Mouse (Mus musculus): ENCODE results near the gene Sytl1.

The Sytl1 gene

GRCm38 (mm10) chr4:133262882-133263281 is at the start of gene Sytl1:
Gene Sytl1 (minus strand): TSS chr4:133263113.
- peak; percentile 46 for DNase-seq (ENCODE audit: low read depth)

DNA sequence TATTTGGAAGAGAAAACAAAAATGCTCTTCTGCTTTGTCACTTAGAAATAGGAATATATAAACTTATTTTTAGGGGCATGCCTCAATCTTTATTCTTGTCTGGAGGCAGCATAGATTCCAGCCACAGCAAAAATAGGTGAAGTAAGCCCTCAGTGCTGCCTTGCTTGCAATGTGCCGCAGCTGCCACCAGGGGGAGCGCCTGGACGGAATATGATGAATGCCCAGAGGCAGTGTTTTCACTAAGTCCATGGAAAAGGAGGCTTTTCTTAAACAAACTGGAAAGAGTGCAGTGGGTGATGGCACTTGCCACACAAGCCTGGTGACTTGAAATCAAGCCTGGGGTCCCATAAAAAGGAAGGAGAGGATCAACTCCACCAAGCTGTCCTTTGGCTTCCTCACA is 47.0 kb upstream of the Sytl1 start:
- peak; percentile 78 for DNase-seq (ENCODE audit: low read depth)

- peak; percentile 72 for DNase-seq (ENCODE audit: low read depth)
These were observed 44.4 kb upstream of the Sytl1 start for GRCm38 (mm10) chr4:133307331-133307730.

- no peak for DNase-seq (ENCODE audit: low read depth)
These were observed 42.9 kb upstream of the Sytl1 start for GRCm38 (mm10) chr4:133305825-133306224.

DNA sequence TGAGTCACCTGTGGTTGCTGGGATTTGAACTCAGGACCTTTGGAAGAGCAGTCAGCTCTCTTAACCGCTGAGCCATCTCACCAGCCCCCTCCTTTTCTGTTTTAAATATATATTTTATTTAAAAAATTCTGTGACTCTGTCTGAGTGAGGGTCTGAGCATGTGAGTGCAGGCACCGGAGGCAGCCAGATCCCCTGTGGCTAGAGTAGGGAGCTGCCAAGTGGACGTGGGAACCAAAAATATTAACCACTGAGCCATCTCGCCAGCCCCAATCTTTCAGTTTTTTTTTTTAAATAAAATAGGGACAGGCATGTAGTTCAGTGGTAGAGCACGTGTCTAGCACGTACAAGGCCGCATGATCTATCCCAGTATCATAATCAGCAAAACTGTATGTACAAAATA is 41.9 kb upstream of the Sytl1 start:
- no peak for DNase-seq (ENCODE audit: low read depth)

DNA sequence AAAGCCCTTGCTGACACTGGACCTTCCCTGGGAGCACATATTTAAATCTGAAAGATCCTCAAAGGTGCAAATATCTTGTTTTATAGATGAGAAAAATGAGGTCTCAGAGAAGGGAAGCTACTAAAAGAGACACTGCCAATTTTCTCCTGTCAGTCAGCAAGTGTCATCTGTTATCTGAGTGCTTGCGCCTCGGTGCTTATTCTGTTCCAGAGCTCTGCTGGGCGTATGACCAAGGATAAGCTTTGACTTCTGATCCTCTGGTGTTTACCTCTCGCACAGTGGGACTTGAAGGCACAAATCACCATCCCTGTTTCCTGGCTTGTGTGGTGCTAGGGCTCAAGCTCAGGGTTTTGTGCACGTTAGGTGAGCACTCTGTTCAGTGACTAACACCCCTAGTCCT is 39.8 kb upstream of the Sytl1 start:
- DNase-seq (ENCODE audit: low read depth) = no peak

DNA sequence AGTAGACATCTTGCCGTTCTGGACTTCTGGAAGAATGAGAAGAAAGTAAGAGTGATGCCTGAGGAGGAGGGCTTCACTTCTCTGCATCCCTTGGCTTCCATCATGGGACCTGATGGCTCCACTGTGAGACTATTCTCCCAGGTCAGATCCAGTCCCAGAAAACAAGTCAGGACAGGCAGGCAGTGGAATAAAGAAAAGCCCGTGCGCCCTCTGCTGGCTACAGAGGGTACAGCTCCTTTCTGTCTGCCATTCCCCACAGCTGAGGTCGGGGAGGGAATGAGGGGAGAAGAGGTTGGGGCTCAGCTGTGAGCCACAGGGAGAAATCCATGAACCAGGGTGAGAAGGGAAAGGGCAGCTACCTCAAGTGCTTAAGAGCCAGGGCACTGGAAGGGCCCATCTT is 38.9 kb upstream of the Sytl1 start:
- peak; percentile 45 for DNase-seq (ENCODE audit: low read depth)

GRCm38 (mm10) chr4:133300421-133300820 is 37.5 kb upstream of the Sytl1 start:
- DNase-seq (ENCODE audit: low read depth) = no peak

GRCm38 (mm10) chr4:133299701-133300100 is 36.8 kb upstream of the Sytl1 start:
- DNase-seq (ENCODE audit: low read depth) = no peak

GRCm38 (mm10) chr4:133298516-133299365 is 35.8 kb upstream of the Sytl1 start:
- no peak for DNase-seq (ENCODE audit: low read depth)

- DNase-seq (ENCODE audit: low read depth) = peak; percentile 69
These were observed 34.9 kb upstream of the Sytl1 start for GRCm38 (mm10) chr4:133297801-133298238.

GRCm38 (mm10) chr4:133297360-133297759 is 34.4 kb upstream of the Sytl1 start:
- no peak for DNase-seq (ENCODE audit: low read depth)

DNA sequence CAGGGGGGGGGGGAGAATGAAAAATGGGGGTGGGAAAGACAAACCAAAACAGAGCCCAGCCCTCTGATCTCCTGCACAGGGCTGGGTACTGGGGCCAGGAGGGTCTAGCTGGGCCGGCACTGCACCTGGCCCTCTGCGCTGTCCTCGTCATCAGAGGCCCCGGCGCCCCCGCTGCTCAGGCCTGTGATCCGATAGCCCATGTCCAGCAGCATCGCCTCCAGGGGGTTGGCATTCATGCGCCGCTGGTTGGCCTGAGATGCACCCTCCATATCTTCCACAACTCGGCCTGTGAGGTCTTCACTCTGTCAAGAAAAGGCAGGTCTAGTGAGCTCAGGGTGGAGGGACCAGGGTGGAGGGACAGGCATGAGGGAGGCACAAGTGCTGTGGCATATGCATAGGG is 31.2 kb upstream of the Sytl1 start:
- no peak for DNase-seq (ENCODE audit: low read depth)

DNA sequence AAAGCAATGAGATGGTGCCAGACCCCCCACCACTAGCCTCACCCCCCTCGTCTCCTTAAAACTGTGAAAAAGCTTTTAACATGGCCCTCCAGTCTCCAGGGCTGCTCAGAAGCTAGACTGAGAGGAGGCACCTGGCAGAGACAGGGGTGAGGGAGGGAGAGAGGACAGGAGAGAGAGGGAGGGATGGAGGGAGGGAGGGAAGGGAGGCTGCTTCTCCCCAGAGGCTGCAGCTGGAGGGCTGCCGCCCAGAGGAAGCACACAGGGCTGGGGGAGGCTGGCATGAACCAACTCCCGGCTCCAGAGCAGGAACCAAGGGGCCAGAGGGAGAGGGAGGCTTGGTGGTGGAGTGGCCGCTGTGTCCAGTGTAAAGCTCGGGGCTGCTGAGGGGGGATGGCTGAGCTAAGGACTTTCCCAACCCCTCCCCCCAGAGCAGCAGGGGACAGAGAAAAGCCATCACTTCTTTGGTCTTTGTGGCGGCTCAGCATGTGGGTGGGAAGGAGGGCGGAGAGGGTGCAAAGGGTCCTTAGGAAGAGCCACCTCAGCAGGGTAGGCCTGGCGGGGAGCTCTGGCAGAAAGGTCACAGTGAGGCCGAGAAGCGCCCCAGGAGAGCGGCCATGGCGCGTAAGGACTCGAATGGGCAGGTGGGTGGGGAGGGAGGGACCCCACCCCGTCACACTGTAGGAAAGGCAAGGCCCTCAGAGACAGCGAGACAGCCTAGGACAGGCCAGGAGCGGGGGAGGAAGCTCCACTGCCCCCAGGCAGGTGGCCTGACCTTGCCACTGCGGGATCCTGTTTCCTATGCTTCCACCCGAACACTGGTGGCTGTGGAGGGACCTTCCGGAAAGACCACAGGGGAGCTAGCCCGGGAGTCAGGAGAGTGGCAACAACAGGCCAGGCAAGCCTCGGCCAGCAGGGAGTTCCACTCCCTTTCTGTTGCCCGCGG is 30.3 kb upstream of the Sytl1 start:
- DNase-seq (ENCODE audit: low read depth) = no peak

DNA sequence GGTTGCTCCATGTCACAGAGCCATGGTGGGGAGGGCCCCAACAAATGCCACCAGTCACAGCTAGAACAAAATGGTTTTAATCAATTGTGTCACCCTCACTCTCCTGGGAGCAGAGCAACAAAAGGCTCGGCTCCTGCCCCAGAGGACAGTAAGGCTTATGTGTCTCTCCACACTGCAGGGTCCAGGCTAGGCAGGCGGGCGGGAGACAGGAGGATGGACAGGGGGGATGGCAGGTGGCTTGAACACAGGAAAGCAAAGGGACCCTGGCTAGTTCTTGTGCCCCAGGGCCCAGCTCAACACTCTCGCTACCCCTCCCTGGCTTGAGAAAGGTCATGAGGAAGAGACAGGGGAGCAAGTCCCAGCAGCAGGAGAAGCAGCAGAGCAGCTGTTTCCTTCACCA is 29.5 kb upstream of the Sytl1 start:
- no peak for DNase-seq (ENCODE audit: low read depth)

DNA sequence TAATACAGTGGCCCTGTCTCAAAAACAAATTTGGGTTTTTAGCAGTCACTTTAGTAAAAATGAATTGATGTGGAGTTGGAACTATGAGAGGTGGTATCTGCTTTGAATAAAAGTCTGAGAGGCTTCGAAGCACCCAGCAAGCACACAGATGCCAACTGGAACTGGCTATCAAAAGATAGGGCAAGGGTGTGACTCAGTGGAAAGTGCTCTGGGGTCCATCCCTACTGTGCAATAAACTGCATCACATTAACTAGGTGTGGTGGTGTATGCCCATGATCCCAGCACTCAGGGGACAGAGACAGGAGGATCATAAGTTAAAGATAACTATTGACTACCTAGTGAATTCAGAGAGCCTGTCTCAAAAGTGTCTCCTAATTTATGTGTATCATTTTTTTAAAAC is 28.3 kb upstream of the Sytl1 start:
- DNase-seq (ENCODE audit: low read depth) = no peak

- DNase-seq (ENCODE audit: low read depth) = peak; percentile 47
These were observed 23.7 kb upstream of the Sytl1 start for GRCm38 (mm10) chr4:133286476-133287077.

DNA sequence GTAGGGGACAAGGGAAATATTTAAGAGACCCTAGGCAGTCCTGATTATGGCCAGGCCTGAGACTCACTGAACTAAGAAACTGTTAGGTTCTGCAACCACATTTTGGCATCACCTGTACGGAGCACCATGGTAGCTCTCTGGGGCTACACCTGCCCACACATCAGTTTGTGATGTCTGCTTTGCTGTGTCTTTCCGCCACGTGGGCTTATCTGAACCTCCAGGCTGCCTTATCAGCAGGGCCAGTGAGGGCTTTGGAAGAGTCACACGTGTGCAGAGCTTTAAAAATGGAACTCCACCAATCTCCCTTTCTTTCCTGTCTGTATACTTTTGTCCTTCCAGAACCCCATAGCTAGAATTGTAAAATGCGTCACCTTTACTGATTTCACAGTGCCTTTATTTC is 23.0 kb upstream of the Sytl1 start:
- peak; percentile 64 for DNase-seq (ENCODE audit: low read depth)

DNA sequence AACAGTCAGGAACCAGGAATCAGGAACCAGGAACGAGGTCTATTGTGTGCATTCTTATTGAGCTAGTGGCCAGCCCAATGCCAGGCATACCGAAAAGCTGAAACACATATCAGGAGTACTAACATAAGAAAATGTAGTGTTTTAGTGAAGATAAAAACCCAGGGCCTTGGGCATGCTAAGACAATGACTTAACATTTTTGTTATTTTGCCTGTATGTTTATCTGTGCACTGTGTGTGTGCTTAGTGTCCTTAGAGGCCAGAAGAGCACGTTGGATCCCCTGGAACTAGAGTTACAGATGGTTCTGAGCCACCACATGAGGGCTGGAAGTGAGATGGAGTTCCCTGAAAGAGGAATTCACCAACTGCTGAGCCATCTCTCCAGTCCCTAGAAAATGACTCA is 22.4 kb upstream of the Sytl1 start:
- no peak for DNase-seq (ENCODE audit: low read depth)

DNA sequence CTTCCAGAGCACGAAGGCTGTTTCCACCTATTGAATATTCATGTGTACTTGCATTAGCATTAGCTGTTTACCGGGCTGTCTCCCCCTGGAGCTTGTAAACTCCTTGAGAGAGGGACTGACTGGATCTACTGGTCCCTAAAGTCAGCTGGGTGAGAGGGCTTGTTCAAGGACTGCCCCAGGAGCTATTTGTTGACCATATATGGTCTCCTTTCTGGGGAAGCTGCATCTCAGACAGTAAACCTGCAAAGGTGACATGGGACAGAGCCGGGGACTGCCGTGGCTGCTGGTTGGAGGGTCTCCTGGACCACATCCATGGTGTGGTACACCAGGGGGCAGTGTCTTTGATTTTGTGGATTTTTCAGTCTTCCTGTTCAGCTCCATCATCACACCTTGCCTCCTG is 19.7 kb upstream of the Sytl1 start:
- no peak for DNase-seq (ENCODE audit: low read depth)

DNA sequence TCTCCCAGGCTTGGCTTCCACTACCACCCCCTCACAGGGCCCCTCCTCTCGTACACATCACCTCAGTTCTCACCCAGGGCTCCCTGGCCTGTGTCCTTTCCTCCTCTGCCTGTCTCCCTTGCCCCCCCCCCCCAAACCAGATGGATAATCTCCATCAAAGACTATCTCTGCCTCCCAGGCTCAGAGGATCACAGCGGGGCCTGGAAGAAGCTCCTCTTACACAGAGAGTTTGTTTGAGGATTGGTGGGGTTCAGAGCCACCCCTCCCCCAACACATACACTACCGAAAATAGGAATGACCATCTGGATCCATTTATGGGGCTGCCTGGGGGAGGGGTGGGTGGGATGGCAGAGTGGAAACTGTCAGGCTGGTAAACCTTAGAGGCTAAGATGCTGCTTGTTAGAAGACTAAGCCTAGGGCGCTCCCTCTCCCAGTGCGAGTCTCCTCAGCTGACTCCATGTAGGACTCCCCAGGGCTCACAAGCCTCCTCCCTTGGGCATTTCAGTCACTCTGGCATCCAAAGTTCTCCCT is 19.1 kb upstream of the Sytl1 start:
- no peak for DNase-seq (ENCODE audit: low read depth)

GRCm38 (mm10) chr4:133281513-133281912 is 18.6 kb upstream of the Sytl1 start:
- no peak for DNase-seq (ENCODE audit: low read depth)
